ENCODE assay signal across 10 mouse cellular contexts in genomic region chr2:52176537-52176936, GRCm38 (mm10).
A peak's percentile ranks its signal among the peaks of the same experiment; 100 is the strongest.
DNase-seq lines count a peak whose midpoint lies in the region; ATAC-seq and TF ChIP-seq lines count a peak whose summit lies in the region.
"Had no signal": no experiment of that assay in that cellular context is flagged by ENCODE, and none has a peak within 500 bp of the region (broad histone marks: within the 10 kb centered on the region; RNA-seq: fewer than 3 reads in every experiment).

No protein-coding gene starts in this region.

- 74% methylated on average over 8 of the region's 8 CpGs for WGBS in midbrain, postnatal 0 days
- WGBS in midbrain, embryonic 16.5 days = 73% methylated on average over 8 of the region's 8 CpGs
- WGBS in heart, embryonic 11.5 days (ENCODE audit: insufficient replicate concordance) = 56% methylated on average over 8 of the region's 8 CpGs
- WGBS in midbrain, embryonic 10.5 days = 81% methylated on average over 8 of the region's 8 CpGs

- no peaks in the 10 kb centered on the region for H3K36me3 ChIP-seq in midbrain, postnatal 0 days (ENCODE audit: insufficient read depth, low read length)
- H3K36me3 ChIP-seq in midbrain, embryonic 16.5 days (ENCODE audit: control insufficient read depth, insufficient read depth, low read length) = no peaks in the 10 kb centered on the region
- no peaks in the 10 kb centered on the region for H3K36me3 ChIP-seq in heart, embryonic 11.5 days (ENCODE audit: control insufficient read depth, insufficient read depth, low read length)
- H3K36me3 ChIP-seq in midbrain, embryonic 10.5 days = no peaks in the 10 kb centered on the region
- H3K36me3 ChIP-seq: stomach, embryonic 15.5 days had no signal

- no peaks in the 10 kb centered on the region for H3K4me1 ChIP-seq in midbrain, postnatal 0 days (ENCODE audit: insufficient read depth, low read length)
- H3K4me1 ChIP-seq in midbrain, embryonic 16.5 days (ENCODE audit: control insufficient read depth, insufficient read depth, low read length) = no peaks in the 10 kb centered on the region; the same call in 1 of the 2 replicates
- no peaks in the 10 kb centered on the region for H3K4me1 ChIP-seq in heart, embryonic 11.5 days (ENCODE audit: control insufficient read depth, insufficient read depth, low read length)
- no peaks in the 10 kb centered on the region for H3K4me1 ChIP-seq in midbrain, embryonic 10.5 days
- H3K4me1 ChIP-seq: stomach, embryonic 15.5 days had no signal

- no peak for TF ChIP-seq CTCF in midbrain, postnatal 0 days (IDR thresholded peaks at IDR 0.05)

- peak; percentile 41 for DNase-seq in midbrain, postnatal 0 days (ENCODE audit: low spot score)
- DNase-seq in frontal cortex, postnatal 10 days (ENCODE audit: low spot score in 2 of 2) = peak; percentile 48 to 59
- DNase-seq in left cerebral cortex, postnatal 25 days (ENCODE audit: low spot score in 2 of 2) = peak; percentile 74 to 97
- DNase-seq in thymus, postnatal 36 days = peak; percentile 27 to 32
- no peak for DNase-seq in midbrain, embryonic 10.5 days (ENCODE audit: low spot score)
- DNase-seq in adrenal gland, postnatal 25 days = no peak
- DNase-seq: lung, postnatal 36 days had no signal

- ATAC-seq in midbrain, postnatal 0 days (ENCODE audit: low FRiP score) = peak; percentile 13; the same call in 1 of the 2 replicates
- ATAC-seq in midbrain, embryonic 16.5 days = no peak
- no peak for ATAC-seq in heart, embryonic 11.5 days (replicated peaks; ENCODE audit: insufficient number of reproducible peaks, low FRiP score, low TSS enrichment)

- H3K27me3 ChIP-seq in midbrain, postnatal 0 days (ENCODE audit: insufficient read depth, low read length) = no peaks in the 10 kb centered on the region
- H3K27me3 ChIP-seq in midbrain, embryonic 16.5 days (ENCODE audit: control insufficient read depth, insufficient read depth, low read depth, low read length) = no peaks in the 10 kb centered on the region
- H3K27me3 ChIP-seq in heart, embryonic 11.5 days (ENCODE audit: control insufficient read depth, insufficient read depth, low read length) = no peaks in the 10 kb centered on the region
- no peaks in the 10 kb centered on the region for H3K27me3 ChIP-seq in midbrain, embryonic 10.5 days (ENCODE audit: low read depth, poor library complexity, severe bottlenecking)
- H3K27me3 ChIP-seq: stomach, embryonic 15.5 days had no signal

- no peak overlapping the region for H3K27ac ChIP-seq in midbrain, postnatal 0 days (ENCODE audit: low read depth, low read length)
- H3K27ac ChIP-seq in midbrain, embryonic 16.5 days (ENCODE audit: low read length) = no peak overlapping the region
- no peak overlapping the region for H3K27ac ChIP-seq in heart, embryonic 11.5 days (ENCODE audit: low read depth, low read length)
- no peak overlapping the region for H3K27ac ChIP-seq in midbrain, embryonic 10.5 days (replicated peaks)
- H3K27ac ChIP-seq: stomach, embryonic 15.5 days had no signal

- H3K9ac ChIP-seq in midbrain, postnatal 0 days (replicated peaks; ENCODE audit: low read length, poor library complexity, severe bottlenecking) = no peak overlapping the region
- H3K9ac ChIP-seq in midbrain, embryonic 16.5 days (ENCODE audit: low read depth, low read length) = no peak overlapping the region
- no peak overlapping the region for H3K9ac ChIP-seq in heart, embryonic 11.5 days (ENCODE audit: low read depth, low read length)
- H3K9ac ChIP-seq: stomach, embryonic 15.5 days had no signal

- no peaks in the 10 kb centered on the region for H3K9me3 ChIP-seq in midbrain, postnatal 0 days (ENCODE audit: low read length)
- H3K9me3 ChIP-seq in midbrain, embryonic 16.5 days (replicated peaks; ENCODE audit: control insufficient read depth, low read length, poor library complexity, severe bottlenecking) = no peaks in the 10 kb centered on the region
- no peaks in the 10 kb centered on the region for H3K9me3 ChIP-seq in heart, embryonic 11.5 days (replicated peaks; ENCODE audit: control insufficient read depth, low read length)
- no peaks in the 10 kb centered on the region for H3K9me3 ChIP-seq in midbrain, embryonic 10.5 days (replicated peaks)
- H3K9me3 ChIP-seq: stomach, embryonic 15.5 days had no signal

- intact Hi-C loops in left cerebral cortex, postnatal 25 days (cut with DNase I) = no loop called here

- no peak overlapping the region for H3K4me2 ChIP-seq in midbrain, postnatal 0 days (ENCODE audit: low read depth, low read length, poor library complexity, severe bottlenecking)
- H3K4me2 ChIP-seq in midbrain, embryonic 16.5 days (ENCODE audit: low read length) = no peak overlapping the region
- no peak overlapping the region for H3K4me2 ChIP-seq in heart, embryonic 11.5 days
- H3K4me2 ChIP-seq: stomach, embryonic 15.5 days had no signal

- H3K4me3 ChIP-seq in midbrain, postnatal 0 days (ENCODE audit: low read depth, low read length) = no peak overlapping the region
- H3K4me3 ChIP-seq in midbrain, embryonic 16.5 days (ENCODE audit: low read depth, low read length) = no peak overlapping the region
- no peak overlapping the region for H3K4me3 ChIP-seq in heart, embryonic 11.5 days (ENCODE audit: low read depth, low read length)
- no peak overlapping the region for H3K4me3 ChIP-seq in midbrain, embryonic 10.5 days
- H3K4me3 ChIP-seq: stomach, embryonic 15.5 days had no signal

Comparison
In these comparisons a context has a peak if more than half of its experiments do, and no peak if none do; other contexts are left out.
1. DNase-seq: peak in midbrain, postnatal 0 days (single experiment), frontal cortex, postnatal 10 days (2 of 2), left cerebral cortex, postnatal 25 days (2 of 2) and thymus, postnatal 36 days (2 of 2); none in midbrain, embryonic 10.5 days (single experiment) and adrenal gland, postnatal 25 days (single experiment).